Mouse (Mus musculus) midbrain, embryonic 11.5 days (tissue): ENCODE results near the gene Dbt. TPM values are rescaled to one million over a fixed set of nuclear protein-coding genes. Genes with fewer than 3 reads are reported as not detected.

Experiments used
- polyA plus RNA-seq: library from polyadenylated mRNA; unstranded; fragments of >200 nt; fragmentation: Nextera tagmentation; extraction: Ambion mirVana; gene quantifications from 2 replicates; pipeline ENCODE4 v1.2.1, GENCODE M21; 2014

Gene Dbt
- polyA plus RNA-seq, 1 experiment from 2014 or later = 10.5 TPM

Other genes starting within 250 kb of the Dbt start
- gene Cdc14a, start 89.0 kb upstream of the Dbt start, polyA plus RNA-seq = 15.5 and 18.2 TPM in 2 replicates
- gene Rtca, start 4.9 kb upstream of the Dbt start, polyA plus RNA-seq = 119 and 129 TPM in 2 replicates
- 0.88 and 0.97 TPM in 2 replicates for gene Lrrc39, start 49.9 kb downstream of the Dbt start, polyA plus RNA-seq
- gene Sass6, start 81.9 kb downstream of the Dbt start, polyA plus RNA-seq = 36.0 and 37.5 TPM in 2 replicates
- gene Trmt13, start 101.5 kb downstream of the Dbt start, polyA plus RNA-seq = 21.1 and 23.5 TPM in 2 replicates
- 88.7 and 91.6 TPM in 2 replicates for gene Mfsd14a, start 149.6 kb downstream of the Dbt start, polyA plus RNA-seq
- gene Gm43191, start 168.2 kb downstream of the Dbt start, polyA plus RNA-seq = not detected in 2 replicates
- 7.9 and 8.2 TPM in 2 replicates for gene Slc35a3, start 199.8 kb downstream of the Dbt start, polyA plus RNA-seq